Mouse (Mus musculus) stomach, embryonic 16.5 days (tissue): ENCODE data around the gene Tmprss3. TPM values are rescaled to one million over a fixed set of nuclear protein-coding genes. Genes with fewer than 3 reads are reported as not detected.

ENCODE experiments used
- ATAC-seq: fragments of 200-750 bp; cut with Nextera tagmentation; 2 replicates; pipeline ENCODE4 v1.8.0; 2017; ENCODE audit warnings: moderate number of reproducible peaks, moderate TSS enrichment; ENCODE audit not compliant: insufficient read depth, low FRiP score
- H3K27ac ChIP-seq: fragments of 300-500 bp; sonication (generic); 2 replicates; pipeline ENCODE4 v1.5.1; 2014; ENCODE audit warnings: low read length
- H3K27me3 ChIP-seq: fragments of 300-500 bp; sonication (generic); 2 replicates; pipeline ENCODE4 v1.6.1; 2014; ENCODE audit warnings: low read length, control low read depth, mixed read lengths; ENCODE audit not compliant: control insufficient read depth, insufficient read depth
- H3K36me3 ChIP-seq: fragments of 300-500 bp; sonication (generic); 2 replicates; pipeline ENCODE4 v1.6.1; 2014; ENCODE audit warnings: low read length; ENCODE audit not compliant: control insufficient read depth, insufficient read depth
- H3K4me1 ChIP-seq: fragments of 300-500 bp; sonication (generic); 2 replicates; pipeline ENCODE4 v1.6.1; 2014; ENCODE audit warnings: low read length, control low read depth, mixed read lengths; ENCODE audit not compliant: control insufficient read depth, insufficient read depth
- H3K4me2 ChIP-seq: fragments of 300-500 bp; sonication (generic); 2 replicates; pipeline ENCODE4 v1.6.1; 2014; ENCODE audit warnings: low read depth, low read length, mixed read lengths
- H3K4me3 ChIP-seq: fragments of 300-500 bp; sonication (generic); replicated peaks from 2 replicates; pipeline ENCODE4 v1.5.1; 2014; ENCODE audit warnings: mild to moderate bottlenecking, low read length
- H3K9ac ChIP-seq: fragments of 300-500 bp; sonication (generic); 2 replicates; pipeline ENCODE4 v1.6.1; 2014; ENCODE audit warnings: low read length
- H3K9me3 ChIP-seq: fragments of 300-500 bp; sonication (generic); replicated peaks from 2 replicates; pipeline ENCODE4 v1.6.1; 2016; ENCODE audit warnings: low read length, control low read depth; ENCODE audit not compliant: control insufficient read depth
- WGBS: fragments of 180-500 bp; shearing (Covaris S2); extraction: QIAGEN DNeasy Blood & Tissue Kit; methylation state at CpG from one replicate; pipeline ENCODE4 v1.1.7; 2014; 5-methylcytosine and 5-hydroxymethylcytosine counted together
- polyA plus RNA-seq: library from polyadenylated mRNA; unstranded; fragments of >200 nt; fragmentation: Nextera tagmentation; extraction: Ambion mirVana; gene quantifications from 2 replicates; pipeline ENCODE4 v1.2.1, GENCODE M21; 2015

The Tmprss3 gene
- polyA plus RNA-seq, 1 experiment from 2014 or later, result 0.39 TPM

GRCm38 (mm10) chr17:31134913-31135312 lies 63.9 kb downstream of the Tmprss3 start:
- Histone ChIP-seq H3K36me3 (no peaks in the 10 kb centered on the region), H3K9ac (no peak overlapping the region; the same call in 1 of the 2 replicates), H3K9me3 (no peaks in the 10 kb centered on the region), H3K4me3 (no peak overlapping the region), H3K4me2 (no peak overlapping the region), H3K4me1 (no peaks in the 10 kb centered on the region), H3K27ac (no peak overlapping the region), H3K27me3 (no peaks in the 10 kb centered on the region)
- WGBS, result 55% methylated on average over 6 of the region's 6 CpGs
- peak; percentile 35; the same call in 1 of the 2 replicates for ATAC-seq

- no peak overlapping the region for H3K27ac ChIP-seq
- H3K36me3 ChIP-seq, result no peaks in the 10 kb centered on the region
- no peaks in the 10 kb centered on the region for H3K4me1 ChIP-seq
- H3K9me3 ChIP-seq, result no peaks in the 10 kb centered on the region
- H3K4me2 ChIP-seq, result peak overlapping the region; percentile 30; the same call in 1 of the 2 replicates
- no peak overlapping the region for H3K9ac ChIP-seq
- H3K27me3 ChIP-seq, result no peaks in the 10 kb centered on the region
- ATAC-seq, result peak; percentile 42; the same call in 1 of the 2 replicates
- 53% methylated on average over 15 of the region's 15 CpGs for WGBS
- H3K4me3 ChIP-seq, result no peak overlapping the region
These were observed 65.0 kb downstream of the Tmprss3 start for GRCm38 (mm10) chr17:31133776-31134175.

GRCm38 (mm10) chr17:31131269-31131821 lies 67.4 kb downstream of the Tmprss3 start:
- Histone ChIP-seq H3K4me1 (no peaks in the 10 kb centered on the region), H3K4me2 (no peak overlapping the region), H3K36me3 (no peaks in the 10 kb centered on the region), H3K27ac (no peak overlapping the region), H3K9me3 (no peaks in the 10 kb centered on the region), H3K4me3 (no peak overlapping the region), H3K9ac (no peak overlapping the region), H3K27me3 (no peaks in the 10 kb centered on the region)
- WGBS, result 61% methylated on average over 10 of the region's 10 CpGs
- no peak for ATAC-seq

- peak; percentile 35; the same call in 1 of the 2 replicates for ATAC-seq
- Histone ChIP-seq H3K4me2 (no peak within 1 kb of the TSS), H3K4me3 (no peak within 1 kb of the TSS), H3K9ac (no peak within 1 kb of the TSS), H3K27ac (no peak within 1 kb of the TSS), H3K36me3 (no peaks in the 10 kb centered on the region), H3K27me3 (no peaks in the 10 kb centered on the region), H3K4me1 (no peaks in the 10 kb centered on the region), H3K9me3 (no peaks in the 10 kb centered on the region)
- 22% methylated on average over 2 of the region's 2 CpGs for WGBS
These were observed 69.3 kb downstream of the Tmprss3 start, which contains the start of gene Tff3 for GRCm38 (mm10) chr17:31129452-31129851. Gene Tff3, minus strand, starts transcription at chr17:31129646.

Other genes with a start within 250 kb of the Tmprss3 start
- gene Umodl1, start 244.3 kb downstream of the Tmprss3 start, polyA plus RNA-seq, result not detected in 2 replicates
- gene Abcg1, start 141.3 kb downstream of the Tmprss3 start, polyA plus RNA-seq, result 11.3 and 15.4 TPM in 2 replicates
- gene Tff3, start 69.3 kb downstream of the Tmprss3 start, polyA plus RNA-seq, result 109 and 128 TPM in 2 replicates
- gene Tff2, start 54.7 kb downstream of the Tmprss3 start, polyA plus RNA-seq, result 99.1 and 132 TPM in 2 replicates
- gene Tff1, start 33.7 kb downstream of the Tmprss3 start, polyA plus RNA-seq, result 263 and 418 TPM in 2 replicates
- gene Ubash3a, start 8.9 kb upstream of the Tmprss3 start, polyA plus RNA-seq, result 1.1 and 1.4 TPM in 2 replicates
- gene Rsph1, start 78.4 kb upstream of the Tmprss3 start, polyA plus RNA-seq, result 1.5 and 2.5 TPM in 2 replicates
- 16.1 and 22.5 TPM in 2 replicates for gene Slc37a1, start 87.8 kb upstream of the Tmprss3 start, polyA plus RNA-seq
- 28.0 and 31.1 TPM in 2 replicates for gene Pde9a, start 187.2 kb upstream of the Tmprss3 start, polyA plus RNA-seq